Mouse (Mus musculus) megakaryocyte-erythroid progenitor cell, adult 5-6 weeks (primary cell): ENCODE data around the gene Timp1. TPM values are rescaled to one million over a fixed set of nuclear protein-coding genes. Genes with fewer than 3 reads are reported as not detected.

Experiments used
- ATAC-seq: replicated peaks from 2 replicates; pipeline ENCODE4 v1.8.0; 2016; ENCODE audit warnings: mild to moderate bottlenecking, inconsistent platforms; ENCODE audit not compliant: severe bottlenecking, poor library complexity, low FRiP score, low TSS enrichment
- total RNA-seq, 2 experiments: library from RNA; stranded (forward) in 1 of 2; stranded (reverse) in 1 of 2; fragments of 200-1000, 215-1000 nt in 1 of 2; fragments of >200 nt in 1 of 2; fragmentation: Nextera tagmentation in 1 of 2; gene quantifications; 2 replicates each; pipeline ENCODE4 v1.2.3; 2014 to 2017

Timp1 gene
- total RNA-seq, 2 experiments from 2014 or later = not detected

- ATAC-seq = no peak
Observed at GRCm38 (mm10) chrX:20921366-20921765, 51.4 kb downstream of the Timp1 start.

DNA sequence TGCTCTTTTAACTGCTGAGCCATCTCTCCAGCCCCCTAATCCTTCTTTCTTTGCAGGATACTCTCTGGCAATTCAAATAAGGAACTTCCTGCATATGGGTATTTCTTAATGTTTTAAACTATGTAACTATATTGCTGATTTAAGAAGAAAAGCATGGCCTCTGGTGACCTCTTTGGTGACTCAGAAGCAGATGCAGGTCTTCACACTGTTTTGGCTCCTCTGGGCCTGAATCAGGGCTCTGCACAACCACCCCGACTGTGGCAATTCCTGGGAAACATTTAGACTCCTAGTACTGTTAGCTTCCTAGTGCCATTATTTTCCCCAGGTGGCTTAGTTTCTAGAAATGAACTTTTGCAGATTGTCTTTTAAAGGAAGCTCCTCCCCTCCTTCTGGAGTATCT is 53.5 kb downstream of the Timp1 start:
- ATAC-seq = no peak

Other genes starting within 250 kb of the Timp1 start
- 241 and 270 TPM in 2 replicates for gene Uba1, start 211.8 kb upstream of the Timp1 start, total RNA-seq (2014; fragmentation: Nextera tagmentation)
- gene Uba1, start 211.8 kb upstream of the Timp1 start, total RNA-seq (2017) = 172 and 234 TPM in 2 replicates
- gene Cdk16, start 182.2 kb upstream of the Timp1 start, total RNA-seq (2014; fragmentation: Nextera tagmentation) = 82.1 and 92.3 TPM in 2 replicates
- gene Cdk16, start 182.2 kb upstream of the Timp1 start, total RNA-seq (2017) = 18.3 and 22.2 TPM in 2 replicates
- 32.0 and 35.7 TPM in 2 replicates for gene Usp11, start 166.3 kb upstream of the Timp1 start, total RNA-seq (2014; fragmentation: Nextera tagmentation)
- 24.4 and 26.5 TPM in 2 replicates for gene Usp11, start 166.3 kb upstream of the Timp1 start, total RNA-seq (2017)
- 101 and 125 TPM in 2 replicates for gene Araf, start 72.4 kb upstream of the Timp1 start, total RNA-seq (2014; fragmentation: Nextera tagmentation)
- 33.5 and 40.7 TPM in 2 replicates for gene Araf, start 72.4 kb upstream of the Timp1 start, total RNA-seq (2017)
- not detected in 2 replicates for gene Syn1, start 50.8 kb downstream of the Timp1 start, total RNA-seq (2014; fragmentation: Nextera tagmentation)
- 0.46 TPM in 1 of 2 replicates, not detected in the other for gene Syn1, start 50.8 kb downstream of the Timp1 start, total RNA-seq (2017)
- 0.72 and 5.6 TPM in 2 replicates for gene Cfp, start 61.4 kb downstream of the Timp1 start, total RNA-seq (2014; fragmentation: Nextera tagmentation)
- 1.8 and 4.2 TPM in 2 replicates for gene Cfp, start 61.4 kb downstream of the Timp1 start, total RNA-seq (2017)
- gene Elk1, start 80.4 kb downstream of the Timp1 start, total RNA-seq (2014; fragmentation: Nextera tagmentation) = 5.3 and 9.8 TPM in 2 replicates
- gene Elk1, start 80.4 kb downstream of the Timp1 start, total RNA-seq (2017) = 2.1 and 2.2 TPM in 2 replicates
- gene Uxt, start 91.9 kb downstream of the Timp1 start, total RNA-seq (2014; fragmentation: Nextera tagmentation) = 45.3 and 61.1 TPM in 2 replicates
- 30.0 and 42.4 TPM in 2 replicates for gene Uxt, start 91.9 kb downstream of the Timp1 start, total RNA-seq (2017)
- 15.7 and 19.1 TPM in 2 replicates for gene Zfp182, start 192.2 kb downstream of the Timp1 start, total RNA-seq (2014; fragmentation: Nextera tagmentation)
- 11.2 and 15.5 TPM in 2 replicates for gene Zfp182, start 192.2 kb downstream of the Timp1 start, total RNA-seq (2017)
- gene Spaca5, start 198.2 kb downstream of the Timp1 start, total RNA-seq (2014; fragmentation: Nextera tagmentation) = not detected in 2 replicates
- not detected in 2 replicates for gene Spaca5, start 198.2 kb downstream of the Timp1 start, total RNA-seq (2017)
- gene Zfp300, start 219.4 kb downstream of the Timp1 start, total RNA-seq (2014; fragmentation: Nextera tagmentation) = 0.07 TPM in 1 of 2 replicates, not detected in the other
- gene Zfp300, start 219.4 kb downstream of the Timp1 start, total RNA-seq (2017) = 0.19 TPM in 1 of 2 replicates, not detected in the other
- not detected in 2 replicates for gene Ssxa1, start 245.7 kb downstream of the Timp1 start, total RNA-seq (2014; fragmentation: Nextera tagmentation)
- gene Ssxa1, start 245.7 kb downstream of the Timp1 start, total RNA-seq (2017) = not detected in 2 replicates